Comparison of ENCODE assay signal across 8 mouse cellular contexts in genomic region chr6:142343561-142343960, GRCm38 (mm10).
DNase-seq lines count a peak whose midpoint lies in the region; ATAC-seq lines count a peak whose summit lies in the region.

No protein-coding gene starts in this region.

- DNase-seq in frontal cortex, postnatal 14 days (ENCODE audit: low spot score in 2 of 2) = peak; percentile 21 to 42
- DNase-seq in ovary, postnatal 36 days (ENCODE audit: low spot score) = peak; percentile 27
- DNase-seq in ovary, adult 18-20 months (ENCODE audit: low spot score) = no peak
- DNase-seq in c-Kit-negative CD71-positive TER-119-positive erythroid progenitor cells, embryonic 14.5 days (ENCODE audit: low read depth, low spot score) = peak; percentile 41
- DNase-seq in kidney, postnatal 10 days = peak; percentile 69
- peak; percentile 57 for DNase-seq in lung, postnatal 14 days
- peak; percentile 42 for DNase-seq in thymus, postnatal 25 days

- ATAC-seq in frontal cortex, adult (ENCODE audit: low TSS enrichment) = no peak
